Mouse (Mus musculus) adrenal gland, adult 18-20 months (tissue): ENCODE results near the gene Ntn1. TPM values are rescaled to one million over a fixed set of nuclear protein-coding genes. Genes with fewer than 3 reads are reported as not detected.
A peak's percentile ranks its signal among the peaks of the same experiment; 100 is the strongest.

ENCODE experiments used
- DNase-seq, 2 experiments: peaks; one replicate each; pipeline ENCODE4 v3.0.0; 2021 to 2022; ENCODE audit warnings: low spot score in 2 of 2
- total RNA-seq, 2 experiments: library from RNA; stranded (reverse); gene quantifications; 1 replicate in 1 of 2; 2 replicates in 1 of 2; pipeline ENCODE4 v1.2.3; 2021

Ntn1 gene
- total RNA-seq, 2 experiments from 2014 or later: 13.8 to 14.1 TPM

DNA sequence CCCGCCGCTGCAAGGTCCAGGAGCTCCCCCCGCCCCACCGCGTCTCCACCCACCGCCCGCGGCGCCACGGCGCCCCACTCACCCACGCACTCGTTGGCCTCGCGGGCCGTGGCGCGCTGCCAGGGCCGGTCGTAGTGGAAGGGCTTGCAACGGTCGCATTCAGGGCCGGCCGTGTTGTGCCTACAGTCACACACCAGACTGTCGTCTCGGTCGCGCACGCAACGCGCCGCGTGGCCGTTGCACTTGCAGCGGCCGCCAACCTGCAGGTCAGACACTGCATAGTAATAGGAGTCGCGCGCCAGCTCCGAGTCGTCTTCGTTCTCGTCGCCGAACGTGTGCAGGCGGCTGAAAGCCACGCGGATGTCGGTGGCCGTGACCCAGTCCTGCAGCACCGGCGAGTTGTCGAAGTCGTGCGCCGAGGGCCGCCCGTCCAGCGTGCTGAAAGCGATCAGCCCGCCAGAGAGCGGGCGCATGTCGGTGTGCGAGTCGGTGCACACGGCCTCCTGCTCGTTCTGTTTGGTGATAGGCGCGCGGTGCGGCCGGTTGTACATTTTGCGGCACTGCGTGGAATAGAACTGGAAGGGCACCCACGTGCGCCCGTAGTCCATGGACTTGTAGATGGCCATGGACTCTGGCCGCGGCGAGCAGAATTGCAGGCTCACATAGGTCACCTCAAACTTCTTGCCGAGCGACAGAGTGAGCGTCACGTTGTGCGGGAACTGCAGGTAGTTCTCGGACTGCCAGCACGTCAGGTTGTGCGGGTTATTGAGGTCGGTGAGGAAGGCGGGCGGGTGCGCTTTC lies 15.4 kb downstream of the Ntn1 start:
- peak; percentile 46 to 52 for DNase-seq

GRCm38 (mm10) chr11:68384592-68385020 lies 16.0 kb downstream of the Ntn1 start:
- DNase-seq: no peak

DNA sequence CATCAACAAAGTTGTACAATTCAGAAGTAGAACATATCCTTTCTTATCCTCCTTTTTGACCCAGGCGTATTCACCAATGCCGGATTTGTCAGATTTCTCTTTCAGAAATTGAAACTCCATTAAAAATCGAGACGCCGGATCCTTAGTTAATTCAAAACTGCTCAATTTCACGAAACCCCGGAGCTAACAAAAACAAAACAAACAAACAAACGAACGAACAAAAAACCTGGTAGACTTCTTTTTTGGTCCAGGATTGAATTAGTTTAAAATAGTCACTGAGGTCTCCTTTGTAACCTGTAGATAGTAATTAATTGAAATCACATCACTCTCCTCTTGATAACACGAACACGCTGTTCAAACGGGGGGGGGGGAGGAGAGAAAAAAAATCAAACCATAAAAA lies 16.5 kb downstream of the Ntn1 start:
- no peak for DNase-seq

DNA sequence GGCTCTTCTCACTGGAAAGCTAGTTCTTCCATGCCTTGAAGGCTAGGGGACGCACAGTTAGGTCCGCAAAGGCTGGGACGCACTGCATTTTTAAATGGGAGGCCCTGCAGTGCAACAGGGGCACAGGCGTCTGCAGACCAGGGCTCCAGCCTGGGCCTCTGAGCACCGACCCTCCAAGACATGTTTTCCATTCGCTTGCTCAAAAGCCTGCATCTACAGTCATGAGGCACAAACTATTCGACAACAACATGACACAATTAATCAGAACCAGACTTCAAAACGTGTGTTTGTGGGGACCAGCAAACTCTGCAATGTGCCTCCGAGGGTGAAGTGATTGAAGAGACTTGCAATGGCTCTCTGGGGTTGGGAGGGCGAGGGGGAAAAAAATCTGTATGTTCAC lies 17.1 kb downstream of the Ntn1 start:
- DNase-seq: no peak

GRCm38 (mm10) chr11:68381833-68382232 lies 18.8 kb downstream of the Ntn1 start:
- DNase-seq: no peak

GRCm38 (mm10) chr11:68381318-68381717 lies 19.3 kb downstream of the Ntn1 start:
- DNase-seq: no peak

- no peak for DNase-seq
These were observed 21.5 kb downstream of the Ntn1 start for GRCm38 (mm10) chr11:68378946-68379764.

DNA sequence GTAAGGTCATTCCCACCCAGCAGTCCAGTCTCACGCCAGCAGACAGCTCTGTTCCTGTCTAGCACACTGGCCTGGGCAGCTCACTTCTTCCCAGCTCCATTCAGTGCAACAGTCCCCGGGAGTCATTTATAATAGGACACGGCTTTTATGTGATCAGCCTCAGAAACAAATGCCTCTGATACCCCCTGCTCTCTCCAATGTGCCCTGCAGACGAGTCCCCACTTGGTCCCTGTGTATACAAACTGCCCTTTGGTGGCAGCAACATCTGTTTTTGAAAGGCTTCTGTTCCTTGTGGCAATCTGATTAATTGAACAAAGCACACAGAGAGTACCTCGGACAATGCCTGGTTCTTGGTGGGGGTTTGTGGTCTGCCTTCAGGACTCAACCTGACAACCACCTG lies 22.2 kb downstream of the Ntn1 start:
- DNase-seq: no peak

DNA sequence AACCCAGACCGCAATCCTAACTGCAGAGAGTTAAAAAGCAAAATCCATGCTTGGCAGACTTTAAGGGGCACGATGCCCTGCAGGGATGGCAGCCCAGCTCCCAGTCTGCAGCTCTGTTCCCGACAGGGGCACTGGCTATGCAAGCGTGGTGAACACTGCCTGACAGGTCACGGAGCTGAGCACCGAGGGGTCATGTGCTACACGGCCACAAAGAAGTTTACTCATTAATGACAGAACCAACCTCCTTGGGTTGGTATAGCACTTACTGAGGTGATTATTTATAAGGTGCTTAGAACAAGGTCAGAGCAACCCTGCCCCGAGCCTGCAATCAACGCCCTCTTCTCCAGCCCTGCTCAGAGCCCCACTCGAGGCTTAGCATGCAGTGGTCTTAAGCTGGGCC lies 27.5 kb downstream of the Ntn1 start:
- DNase-seq: no peak

GRCm38 (mm10) chr11:68371609-68372008 lies 29.0 kb downstream of the Ntn1 start:
- DNase-seq: no peak

- no peak for DNase-seq
These were observed 43.7 kb downstream of the Ntn1 start for GRCm38 (mm10) chr11:68356901-68357300.

DNA sequence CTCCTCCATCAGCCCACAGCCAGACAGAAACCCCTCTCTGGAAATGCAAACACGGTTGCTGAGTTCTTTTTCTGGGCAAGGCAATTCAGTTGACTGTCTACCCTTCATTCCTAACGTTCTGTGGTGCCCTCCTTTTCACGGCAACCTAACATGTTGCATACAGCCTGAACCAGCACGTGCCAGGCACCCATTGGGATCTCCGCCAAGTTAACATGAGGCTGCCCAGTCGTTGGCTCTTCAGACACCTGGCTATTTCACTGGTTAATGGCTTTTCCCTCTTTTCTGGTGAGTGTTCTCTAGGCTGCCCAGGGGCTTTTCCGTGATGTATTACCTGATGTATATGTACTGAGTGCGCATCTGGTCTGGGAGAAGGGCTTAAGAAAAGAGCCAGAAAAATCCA lies 45.1 kb downstream of the Ntn1 start:
- no peak for DNase-seq

- no peak for DNase-seq
These were observed 45.8 kb downstream of the Ntn1 start for GRCm38 (mm10) chr11:68354848-68355247.

- no peak for DNase-seq
These were observed 48.4 kb downstream of the Ntn1 start for GRCm38 (mm10) chr11:68352236-68352635.

DNA sequence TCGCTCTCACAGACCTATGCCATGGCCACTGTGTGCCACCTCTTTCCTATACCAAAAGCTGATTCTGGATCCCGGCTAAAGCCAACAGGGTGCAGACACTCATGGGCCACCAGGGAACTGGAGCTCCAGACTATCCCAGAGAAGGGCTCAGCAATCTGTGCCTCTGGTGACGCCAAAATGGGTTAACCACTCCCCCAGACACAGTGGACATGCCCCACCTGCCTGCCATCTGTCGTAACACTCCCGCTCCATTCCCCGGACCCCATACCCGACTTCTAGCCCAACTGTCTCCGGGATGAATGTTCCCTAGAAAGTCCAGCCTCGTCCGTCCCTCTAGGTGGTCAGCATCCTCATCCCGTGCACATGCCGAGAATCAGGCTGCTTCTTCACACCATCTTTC lies 51.8 kb downstream of the Ntn1 start:
- DNase-seq: no peak

- DNase-seq: no peak
These were observed 52.5 kb downstream of the Ntn1 start for GRCm38 (mm10) chr11:68348083-68348482.

- no peak for DNase-seq
These were observed 53.1 kb downstream of the Ntn1 start for GRCm38 (mm10) chr11:68347508-68347907.

- DNase-seq: no peak
These were observed 54.5 kb downstream of the Ntn1 start for GRCm38 (mm10) chr11:68346099-68346498.

GRCm38 (mm10) chr11:68344221-68344620 lies 56.4 kb downstream of the Ntn1 start:
- DNase-seq: no peak

GRCm38 (mm10) chr11:68342761-68343160 lies 57.9 kb downstream of the Ntn1 start:
- DNase-seq: no peak

GRCm38 (mm10) chr11:68342003-68342400 lies 58.6 kb downstream of the Ntn1 start:
- DNase-seq: no peak
